Mouse (Mus musculus) ES-E14 (cell line): ENCODE measurements at regions not wholly inside any gene's neighbourhood (a gene's known extent, or its start where the extent isn't known, plus 50 kb on each side); places are given as distances from the start of the nearest gene placed in this dataset.

Experiments used
- HCFC1 ChIP-seq: IDR thresholded peaks from 2 replicates; pipeline ENCODE4 v1.6.1; 2012; ENCODE audit warnings: low read length, inconsistent platforms, borderline replicate concordance; ENCODE audit not compliant: insufficient read depth
- MAFK ChIP-seq: IDR thresholded peaks from 2 replicates; pipeline ENCODE4 v1.6.1; 2014; ENCODE audit warnings: mild to moderate bottlenecking, low read depth, low read length, inconsistent platforms; ENCODE audit not compliant: insufficient read depth
- ZNF384 ChIP-seq: IDR thresholded peaks from 2 replicates; pipeline ENCODE4 v1.6.1; 2012; ENCODE audit warnings: low read depth, low read length, inconsistent platforms

DNA sequence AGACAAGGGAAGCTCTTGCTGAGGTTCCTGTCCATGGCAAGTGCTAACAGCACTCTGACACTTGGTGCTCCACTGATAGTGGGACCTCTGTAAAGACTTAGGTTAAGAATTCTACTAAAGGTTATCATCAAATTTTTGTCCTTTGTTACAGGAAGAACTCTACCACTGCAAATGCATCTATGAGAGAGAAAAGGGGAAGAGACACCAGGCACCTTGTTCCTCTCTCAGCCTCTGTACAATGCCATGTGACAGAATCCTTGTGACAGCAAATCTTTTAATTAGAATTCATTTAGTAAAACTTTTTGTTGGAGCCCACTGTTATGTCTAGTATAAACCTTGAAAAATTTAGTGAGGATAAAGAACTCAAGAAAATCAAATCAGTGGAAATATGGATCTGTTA lies 247.5 kb upstream of the Marcks start:
- TF ChIP-seq HCFC1 (no peak), MAFK (no peak), ZNF384 (no peak)
